Comparison of ENCODE assay signal across 22 mouse cellular contexts in genomic region chr2:79130660-79131059, GRCm38 (mm10).
DNase-seq lines count a peak whose midpoint lies in the region; ATAC-seq and TF ChIP-seq lines count a peak whose summit lies in the region.
"Had no signal": no experiment of that assay in that cellular context is flagged by ENCODE, and none has a peak within 500 bp of the region (broad histone marks: within the 10 kb centered on the region; RNA-seq: fewer than 3 reads in every experiment).

No protein-coding gene starts in this region.

- H3K4me2 ChIP-seq in heart, embryonic 15.5 days, result no peak overlapping the region
- H3K4me2 ChIP-seq in heart, embryonic 11.5 days, result no peak overlapping the region
- no peak overlapping the region for H3K4me2 ChIP-seq in CH12.LX (ENCODE audit: insufficient read depth, low read depth, poor library complexity, severe bottlenecking)
- no peak overlapping the region for H3K4me2 ChIP-seq in liver, embryonic 12.5 days
- H3K4me2 ChIP-seq in liver, embryonic 16.5 days (ENCODE audit: low read depth, low read length), result no peak overlapping the region
- H3K4me2 ChIP-seq: embryonic facial prominence, embryonic 15.5 days; heart, embryonic 13.5 days; hindbrain, embryonic 13.5 days had no signal

- no peaks in the 10 kb centered on the region; the same call in 1 of the 2 replicates for H3K79me2 ChIP-seq in CH12.LX (replicated peaks; ENCODE audit: control insufficient read depth, extremely low read depth, insufficient read depth, poor library complexity, severe bottlenecking)

- dilution Hi-C loops in CH12.LX (cut with MboI; ENCODE audit: extremely low pct_ligation_motif_present, extremely low pct_unique_long_range_greater_than_20kb, low sequenced_read_pairs), result no loop called here

- TF ChIP-seq CTCF in CH12.LX (conservative IDR thresholded peaks at IDR 0.05 in 1 of 2, IDR thresholded peaks at IDR 0.05 in 1 of 2; ENCODE audit: low read depth in 2 of 2, low read length in 2 of 2), result no peak

- H3K9me3 ChIP-seq in heart, embryonic 15.5 days (replicated peaks), result no peaks in the 10 kb centered on the region
- H3K9me3 ChIP-seq in heart, embryonic 11.5 days (replicated peaks; ENCODE audit: control insufficient read depth, low read length), result no peaks in the 10 kb centered on the region
- no peaks in the 10 kb centered on the region for H3K9me3 ChIP-seq in CH12.LX (replicated peaks; ENCODE audit: low read length)
- H3K9me3 ChIP-seq in liver, embryonic 12.5 days (replicated peaks), result no peaks in the 10 kb centered on the region
- H3K9me3 ChIP-seq in liver, embryonic 16.5 days (replicated peaks; ENCODE audit: control insufficient read depth, low read length), result no peaks in the 10 kb centered on the region
- H3K9me3 ChIP-seq: embryonic facial prominence, embryonic 15.5 days; forebrain, embryonic 10.5 days; heart, embryonic 13.5 days; hindbrain, embryonic 13.5 days had no signal

- no peak for DNase-seq in CH12.LX (ENCODE audit: extremely low read depth)
- no peak for DNase-seq in left cerebral cortex, postnatal 4 days
- no peak for DNase-seq in urinary bladder, postnatal 36 days (ENCODE audit: low spot score in 2 of 2)
- DNase-seq in embryo, embryonic 10 days (ENCODE audit: low spot score), result no peak
- DNase-seq: adrenal gland, adult 8-10 months; adrenal gland, postnatal 36 days; cerebellum, adult 11-12 months; cerebellum, adult 9-11 months; embryo, embryonic 11 days; gastrocnemius, postnatal 14 days; heart, postnatal 14 days had no signal

- WGBS in heart, embryonic 15.5 days, result 65% methylated on average over 7 of the region's 7 CpGs
- WGBS in heart, embryonic 11.5 days (ENCODE audit: insufficient replicate concordance), result 82% methylated on average over 7 of the region's 7 CpGs
- WGBS in liver, embryonic 12.5 days (ENCODE audit: insufficient replicate concordance), result 80% methylated on average over 7 of the region's 7 CpGs
- WGBS in liver, embryonic 16.5 days (ENCODE audit: insufficient replicate concordance), result 79% methylated on average over 7 of the region's 7 CpGs

- TF ChIP-seq RAD21 in CH12.LX (IDR thresholded peaks at IDR 0.05; ENCODE audit: low read depth, low read length), result no peak

- TF ChIP-seq EP300 in CH12.LX (IDR thresholded peaks at IDR 0.05; ENCODE audit: low read length), result no peak

- in situ Hi-C loops in CH12.LX (cut with MboI; ENCODE audit: low pct_ligation_motif_present, low pct_unique_long_range_greater_than_20kb, low sequenced_read_pairs), result loop anchor here (10.0 kb wide), 1 partner anchor 156 kb away; no protein-coding TSS in a partner anchor

- no peaks in the 10 kb centered on the region for H3K36me3 ChIP-seq in heart, embryonic 15.5 days
- no peaks in the 10 kb centered on the region for H3K36me3 ChIP-seq in heart, embryonic 11.5 days (ENCODE audit: control insufficient read depth, insufficient read depth, low read length)
- no peaks in the 10 kb centered on the region for H3K36me3 ChIP-seq in CH12.LX (replicated peaks in 1 of 2; ENCODE audit: control insufficient read depth in 1 of 2, insufficient read depth in 1 of 2, low read length in 1 of 2)
- H3K36me3 ChIP-seq in liver, embryonic 12.5 days, result no peaks in the 10 kb centered on the region
- H3K36me3 ChIP-seq in liver, embryonic 16.5 days (ENCODE audit: control insufficient read depth, insufficient read depth), result no peaks in the 10 kb centered on the region
- H3K36me3 ChIP-seq: embryonic facial prominence, embryonic 15.5 days; forebrain, embryonic 10.5 days; heart, embryonic 13.5 days; hindbrain, embryonic 13.5 days had no signal

- H3K4me1 ChIP-seq in heart, embryonic 15.5 days (replicated peaks), result 0 out of 2 replicates have a peak, but pooled peaks cover 2% of the 10 kb centered on the region
- H3K4me1 ChIP-seq in heart, embryonic 11.5 days (ENCODE audit: control insufficient read depth, insufficient read depth, low read length), result no peaks in the 10 kb centered on the region
- H3K4me1 ChIP-seq in CH12.LX (ENCODE audit: control insufficient read depth in 1 of 2, insufficient read depth in 2 of 2), result peaks cover 17 to 66% of the 10 kb centered on the region in 2 experiments
- peaks cover 77% of the 10 kb centered on the region for H3K4me1 ChIP-seq in liver, embryonic 12.5 days
- peaks cover 28% of the 10 kb centered on the region for H3K4me1 ChIP-seq in liver, embryonic 16.5 days (ENCODE audit: control insufficient read depth, low read depth, low read length)
- H3K4me1 ChIP-seq: embryonic facial prominence, embryonic 15.5 days; hindbrain, embryonic 13.5 days had no signal

- no peak for TF ChIP-seq POLR2A in CH12.LX (IDR thresholded peaks at IDR 0.05; ENCODE audit: low read depth, low read length)

- no peak for ATAC-seq in heart, embryonic 15.5 days (replicated peaks; ENCODE audit: insufficient number of reproducible peaks, insufficient read depth, low FRiP score, low read depth)
- ATAC-seq in heart, embryonic 11.5 days (replicated peaks; ENCODE audit: insufficient number of reproducible peaks, low FRiP score, low TSS enrichment), result no peak
- no peak for ATAC-seq in liver, embryonic 12.5 days
- ATAC-seq in liver, embryonic 16.5 days (ENCODE audit: low read depth), result no peak
- ATAC-seq: forebrain, embryonic 14.5 days; hindbrain, postnatal 0 days had no signal

- intact Hi-C loops in left cerebral cortex, postnatal 4 days (cut with DNase I), result no loop called here

- H3K27me3 ChIP-seq in heart, embryonic 15.5 days, result no peaks in the 10 kb centered on the region
- no peaks in the 10 kb centered on the region for H3K27me3 ChIP-seq in heart, embryonic 11.5 days (ENCODE audit: control insufficient read depth, insufficient read depth, low read length)
- H3K27me3 ChIP-seq in CH12.LX (replicated peaks), result no peaks in the 10 kb centered on the region
- no peaks in the 10 kb centered on the region for H3K27me3 ChIP-seq in liver, embryonic 12.5 days (replicated peaks)
- H3K27me3 ChIP-seq in liver, embryonic 16.5 days (ENCODE audit: control insufficient read depth, insufficient read depth, low read depth, low read length), result no peaks in the 10 kb centered on the region
- H3K27me3 ChIP-seq: embryonic facial prominence, embryonic 15.5 days; heart, embryonic 13.5 days; hindbrain, embryonic 13.5 days had no signal

- H3K27ac ChIP-seq in heart, embryonic 15.5 days, result peak overlapping the region; percentile 35; the same call in 1 of the 2 replicates
- no peak overlapping the region for H3K27ac ChIP-seq in heart, embryonic 11.5 days (ENCODE audit: low read depth, low read length)
- peak overlapping the region; percentile 99 for H3K27ac ChIP-seq in CH12.LX (ENCODE audit: insufficient read depth, low read depth)
- peak overlapping the region; percentile 69 for H3K27ac ChIP-seq in liver, embryonic 12.5 days
- peak overlapping the region; percentile 83 for H3K27ac ChIP-seq in liver, embryonic 16.5 days (ENCODE audit: low read length)
- H3K27ac ChIP-seq: embryonic facial prominence, embryonic 15.5 days; forebrain, embryonic 10.5 days; heart, embryonic 13.5 days; hindbrain, embryonic 13.5 days; hindbrain, postnatal 0 days had no signal

- no peak overlapping the region for H3K4me3 ChIP-seq in heart, embryonic 15.5 days
- H3K4me3 ChIP-seq in heart, embryonic 11.5 days (ENCODE audit: low read depth, low read length), result no peak overlapping the region
- H3K4me3 ChIP-seq in CH12.LX (replicated peaks in 1 of 3; ENCODE audit: low read depth in 2 of 3, low read length in 2 of 3, poor library complexity in 1 of 3), result no peak overlapping the region
- H3K4me3 ChIP-seq in liver, embryonic 12.5 days, result no peak overlapping the region
- H3K4me3 ChIP-seq in liver, embryonic 16.5 days (ENCODE audit: low read depth, low read length), result no peak overlapping the region
- H3K4me3 ChIP-seq: embryonic facial prominence, embryonic 15.5 days; erythroblast, embryonic 14.5 days; forebrain, embryonic 10.5 days; heart, embryonic 13.5 days; hindbrain, embryonic 13.5 days had no signal

- H3K9ac ChIP-seq in heart, embryonic 15.5 days, result no peak overlapping the region
- H3K9ac ChIP-seq in heart, embryonic 11.5 days (ENCODE audit: low read depth, low read length), result no peak overlapping the region
- no peak overlapping the region for H3K9ac ChIP-seq in CH12.LX (ENCODE audit: insufficient read depth, low read depth)
- no peak overlapping the region for H3K9ac ChIP-seq in liver, embryonic 12.5 days
- H3K9ac ChIP-seq in liver, embryonic 16.5 days (ENCODE audit: low read depth, low read length), result no peak overlapping the region
- H3K9ac ChIP-seq: embryonic facial prominence, embryonic 15.5 days; heart, embryonic 13.5 days; hindbrain, embryonic 13.5 days had no signal

TF ChIP-seq in CH12.LX, 34 proteins besides CTCF, POLR2A, EP300 and RAD21:
- TF ChIP-seq PAX5 (IDR thresholded peaks at IDR 0.05; ENCODE audit: low read length) (no peak), NELFE (IDR thresholded peaks at IDR 0.05; ENCODE audit: low read depth, low read length) (no peak), TCF12 (IDR thresholded peaks at IDR 0.05; ENCODE audit: low read depth, low read length) (no peak)
